Mouse (Mus musculus): ENCODE results near the gene D5Ertd579e.

D5Ertd579e gene

GRCm38 (mm10) chr5:36695461-36696231 lies at the start of gene D5Ertd579e:
Gene D5Ertd579e (minus strand): TSS chr5:36696024.
- DNase-seq (ENCODE audit: low read depth): peak; percentile 78

GRCm38 (mm10) chr5:36742126-36742848 lies 46.5 kb upstream of the D5Ertd579e start:
- DNase-seq (ENCODE audit: low read depth): peak; percentile 72

- DNase-seq (ENCODE audit: low read depth): no peak
Measured at GRCm38 (mm10) chr5:36739829-36740228, 44.0 kb upstream of the D5Ertd579e start.

- no peak for DNase-seq (ENCODE audit: low read depth)
Measured at GRCm38 (mm10) chr5:36738799-36739615, 43.2 kb upstream of the D5Ertd579e start.

- DNase-seq (ENCODE audit: low read depth): no peak
Measured at GRCm38 (mm10) chr5:36737765-36738164, 41.9 kb upstream of the D5Ertd579e start.

GRCm38 (mm10) chr5:36736009-36736408 lies 40.2 kb upstream of the D5Ertd579e start:
- peak; percentile 94 for DNase-seq (ENCODE audit: low read depth)

GRCm38 (mm10) chr5:36735106-36735505 lies 39.3 kb upstream of the D5Ertd579e start:
- DNase-seq (ENCODE audit: low read depth): no peak

GRCm38 (mm10) chr5:36733405-36733804 lies 37.6 kb upstream of the D5Ertd579e start:
- DNase-seq (ENCODE audit: low read depth): no peak

GRCm38 (mm10) chr5:36731901-36732652 lies 36.3 kb upstream of the D5Ertd579e start:
- DNase-seq (ENCODE audit: low read depth): no peak

- no peak for DNase-seq (ENCODE audit: low read depth)
Measured at GRCm38 (mm10) chr5:36730689-36731088, 34.9 kb upstream of the D5Ertd579e start.

GRCm38 (mm10) chr5:36729923-36730322 lies 34.1 kb upstream of the D5Ertd579e start:
- DNase-seq (ENCODE audit: low read depth): no peak

GRCm38 (mm10) chr5:36729086-36729473 lies 33.3 kb upstream of the D5Ertd579e start:
- no peak for DNase-seq (ENCODE audit: low read depth)

- no peak for DNase-seq (ENCODE audit: low read depth)
Measured at GRCm38 (mm10) chr5:36728403-36729085, 32.7 kb upstream of the D5Ertd579e start.

GRCm38 (mm10) chr5:36727776-36728175 lies 32.0 kb upstream of the D5Ertd579e start:
- no peak for DNase-seq (ENCODE audit: low read depth)

GRCm38 (mm10) chr5:36727136-36727535 lies 31.3 kb upstream of the D5Ertd579e start:
- no peak for DNase-seq (ENCODE audit: low read depth)

GRCm38 (mm10) chr5:36726387-36726801 lies 30.6 kb upstream of the D5Ertd579e start:
- DNase-seq (ENCODE audit: low read depth): no peak

GRCm38 (mm10) chr5:36725861-36726260 lies 30.0 kb upstream of the D5Ertd579e start:
- no peak for DNase-seq (ENCODE audit: low read depth)

- DNase-seq (ENCODE audit: low read depth): no peak
Measured at GRCm38 (mm10) chr5:36724274-36724673, 28.4 kb upstream of the D5Ertd579e start.

GRCm38 (mm10) chr5:36723356-36723755 lies 27.5 kb upstream of the D5Ertd579e start:
- DNase-seq (ENCODE audit: low read depth): no peak

GRCm38 (mm10) chr5:36722415-36722856 lies 26.6 kb upstream of the D5Ertd579e start:
- DNase-seq (ENCODE audit: low read depth): peak; percentile 66

All from c-Kit-positive CD71-positive TER-119-negative erythroid progenitor cells, embryonic 14.5 days (primary cell).